Mouse (Mus musculus) lung, adult 2 months (tissue): ENCODE measurements around the gene Phf13.

Source experiments
- CTCF ChIP-seq: fragments of 200-500 bp; IDR thresholded peaks from 2 replicates; pipeline ENCODE4 v1.5.1; 2011; ENCODE audit warnings: mild to moderate bottlenecking, low read length, control low read depth; ENCODE audit not compliant: insufficient read depth
- POLR2A ChIP-seq: fragments of 200-500 bp; IDR thresholded peaks from 2 replicates; pipeline ENCODE4 v1.6.1; 2011; ENCODE audit warnings: low read depth, mild to moderate bottlenecking, control low read depth, low read length, borderline replicate concordance; ENCODE audit errors: extremely low read depth

DNA sequence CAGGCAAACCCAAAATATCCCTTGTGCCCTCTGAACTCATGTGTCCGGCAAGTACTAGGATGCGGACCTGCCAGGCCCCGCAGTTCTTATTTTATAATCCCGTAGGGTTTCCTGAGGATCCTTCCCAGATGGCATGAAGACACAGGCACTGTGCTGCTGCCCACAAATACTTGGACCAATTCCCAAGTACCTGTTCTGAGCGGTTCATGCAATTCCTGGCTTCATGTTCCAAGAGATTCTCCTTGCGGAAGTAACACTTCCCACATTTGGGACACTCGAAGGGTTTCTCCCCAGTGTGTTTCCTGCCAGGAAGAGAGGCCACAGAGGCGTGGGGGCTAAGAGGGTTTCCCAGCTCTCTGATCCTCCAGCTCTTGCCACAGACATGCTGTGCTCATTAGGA is 26.4 kb upstream of the Phf13 start:
- TF ChIP-seq CTCF (no peak), POLR2A (no peak)
